Comparison of ENCODE assay signal across 8 mouse cellular contexts in the genomic region with DNA sequence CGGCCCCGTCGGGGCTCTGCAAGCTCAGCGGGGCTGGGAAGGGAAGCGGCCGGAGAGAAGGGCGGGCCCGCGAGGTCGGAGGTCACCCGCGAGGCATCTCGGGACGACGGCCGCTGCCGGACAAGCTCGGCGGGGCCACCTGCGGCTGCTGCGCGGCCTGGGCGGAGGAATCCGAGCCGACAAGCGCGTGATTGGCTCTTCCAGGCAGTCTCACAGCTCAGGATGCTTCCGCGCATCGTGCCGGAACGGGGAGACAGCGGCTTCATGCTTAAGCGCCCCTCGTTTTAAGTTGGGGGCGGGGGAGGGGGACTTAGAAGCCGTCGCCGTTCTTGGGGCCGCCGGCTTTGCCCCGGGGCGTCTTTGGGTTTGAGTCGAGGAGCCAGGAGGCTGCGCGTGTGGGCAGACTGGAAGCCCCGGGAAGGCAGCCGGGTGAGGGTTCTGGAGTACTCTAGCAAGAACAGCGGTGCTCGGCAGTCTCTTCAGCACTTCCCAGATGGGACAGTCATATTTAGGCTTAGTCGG. TPM values are rescaled to one million over a fixed set of nuclear protein-coding genes. Genes with fewer than 3 reads are reported as not detected.
DNase-seq lines count a peak whose midpoint lies in the region; ATAC-seq and TF ChIP-seq lines count a peak whose summit lies in the region.

No protein-coding gene starts in this region.

- no peak; the same call in 1 of the 2 replicates for TF ChIP-seq POLR2A in testis, adult 2 months (IDR thresholded peaks at IDR 0.05; ENCODE audit: control insufficient read depth, low read depth, low read length)

- H3K36me3 ChIP-seq in forebrain, embryonic 10.5 days (replicated peaks) = peaks cover 20% of the 10 kb centered on the region
- peaks cover 4% of the 10 kb centered on the region for H3K36me3 ChIP-seq in heart, embryonic 16.5 days (ENCODE audit: control insufficient read depth, insufficient read depth)
- H3K36me3 ChIP-seq in liver, embryonic 16.5 days (ENCODE audit: control insufficient read depth, insufficient read depth) = peaks cover 3% of the 10 kb centered on the region
- peaks cover 4% of the 10 kb centered on the region; the same call in 1 of the 2 replicates for H3K36me3 ChIP-seq in neural tube, embryonic 13.5 days
- no peaks in the 10 kb centered on the region for H3K36me3 ChIP-seq in testis, adult 2 months (ENCODE audit: control insufficient read depth, insufficient read depth, low read length)

- peak overlapping the region; percentile 99 for H3K9ac ChIP-seq in heart, embryonic 16.5 days (ENCODE audit: low read length)
- peak overlapping the region; percentile 100 for H3K9ac ChIP-seq in liver, embryonic 16.5 days (ENCODE audit: low read depth, low read length)
- peak overlapping the region; percentile 94 for H3K9ac ChIP-seq in neural tube, embryonic 13.5 days

- TF ChIP-seq CTCF in testis, adult 2 months (IDR thresholded peaks at IDR 0.05; ENCODE audit: control insufficient read depth, insufficient read depth, insufficient replicate concordance, low read depth, low read length) = no peak

- peak overlapping the region; percentile 92 for H3K4me2 ChIP-seq in heart, embryonic 16.5 days (ENCODE audit: low read depth, low read length)
- H3K4me2 ChIP-seq in liver, embryonic 16.5 days (ENCODE audit: low read depth, low read length) = peak overlapping the region; percentile 67
- peak overlapping the region; percentile 76 for H3K4me2 ChIP-seq in neural tube, embryonic 13.5 days

- peak overlapping the region; percentile 99 for H3K4me3 ChIP-seq in forebrain, embryonic 10.5 days
- H3K4me3 ChIP-seq in heart, embryonic 16.5 days (ENCODE audit: low read length) = peak overlapping the region; percentile 99
- H3K4me3 ChIP-seq in liver, embryonic 16.5 days (ENCODE audit: low read depth, low read length) = peak overlapping the region; percentile 100
- H3K4me3 ChIP-seq in neural tube, embryonic 13.5 days = peak overlapping the region; percentile 70
- peak overlapping the region; percentile 84 for H3K4me3 ChIP-seq in testis, adult 2 months (ENCODE audit: control insufficient read depth, low read depth, low read length)

- H3K27ac ChIP-seq in forebrain, embryonic 10.5 days = peak overlapping the region; percentile 99
- peak overlapping the region; percentile 100 for H3K27ac ChIP-seq in heart, embryonic 16.5 days (ENCODE audit: low read length)
- H3K27ac ChIP-seq in liver, embryonic 16.5 days (ENCODE audit: low read length) = peak overlapping the region; percentile 100
- H3K27ac ChIP-seq in neural tube, embryonic 13.5 days (replicated peaks) = peak overlapping the region; percentile 99
- peak overlapping the region; percentile 75 for H3K27ac ChIP-seq in testis, adult 2 months (ENCODE audit: control insufficient read depth, insufficient read depth, low read depth, low read length)

- under 1% methylated on average over 51 of the region's 51 CpGs for WGBS in forebrain, embryonic 10.5 days
- under 1% methylated on average over 47 of the region's 51 CpGs for WGBS in heart, embryonic 16.5 days
- WGBS in liver, embryonic 16.5 days (ENCODE audit: insufficient replicate concordance) = under 1% methylated on average over 50 of the region's 51 CpGs
- under 1% methylated on average over 51 of the region's 51 CpGs for WGBS in neural tube, embryonic 13.5 days

- H3K27me3 ChIP-seq in forebrain, embryonic 10.5 days (ENCODE audit: poor library complexity, severe bottlenecking) = no peaks in the 10 kb centered on the region
- H3K27me3 ChIP-seq in heart, embryonic 16.5 days (ENCODE audit: control insufficient read depth, insufficient read depth, low read length) = no peaks in the 10 kb centered on the region
- no peaks in the 10 kb centered on the region for H3K27me3 ChIP-seq in liver, embryonic 16.5 days (ENCODE audit: control insufficient read depth, insufficient read depth, low read depth, low read length)
- H3K27me3 ChIP-seq in neural tube, embryonic 13.5 days = no peaks in the 10 kb centered on the region
- no peaks in the 10 kb centered on the region for H3K27me3 ChIP-seq in testis, adult 2 months (ENCODE audit: control insufficient read depth, insufficient read depth, low read length)

- H3K4me1 ChIP-seq in forebrain, embryonic 10.5 days = peaks cover 15% of the 10 kb centered on the region
- H3K4me1 ChIP-seq in heart, embryonic 16.5 days (ENCODE audit: control insufficient read depth, insufficient read depth, low read length) = peaks cover 12% of the 10 kb centered on the region
- H3K4me1 ChIP-seq in liver, embryonic 16.5 days (ENCODE audit: control insufficient read depth, low read depth, low read length) = peaks cover 4% of the 10 kb centered on the region
- H3K4me1 ChIP-seq in neural tube, embryonic 13.5 days (replicated peaks) = peaks cover 27% of the 10 kb centered on the region
- H3K4me1 ChIP-seq in testis, adult 2 months (ENCODE audit: control insufficient read depth, insufficient read depth, low read length) = no peaks in the 10 kb centered on the region; the same call in none of the 2 replicates

- peak; percentile 89 for ATAC-seq in heart, embryonic 16.5 days (replicated peaks; ENCODE audit: extremely low read depth, insufficient read depth, low FRiP score)
- ATAC-seq in liver, embryonic 16.5 days (ENCODE audit: low read depth) = peak; percentile 85
- peak; percentile 86 for ATAC-seq in neural tube, embryonic 13.5 days (ENCODE audit: low read depth)

- DNase-seq in CD8-positive naive resting alpha-beta T cell, adult 2 months (ENCODE audit: low read depth in 2 of 2, low spot score in 2 of 2) = peak; percentile 72 to 77
- peak; percentile 82 for DNase-seq in c-Kit-positive CD71-negative TER-119-negative erythroid progenitor cells, embryonic 14.5 days (ENCODE audit: low read depth)
- peak; percentile 94 for DNase-seq in forebrain, embryonic 10.5 days (ENCODE audit: extremely low spot score, low spot score)
- peak; percentile 97 to 98 for DNase-seq in kidney, postnatal 36 days

- peaks cover 7% of the 10 kb centered on the region; the same call in 1 of the 2 replicates for H3K9me3 ChIP-seq in forebrain, embryonic 10.5 days
- no peaks in the 10 kb centered on the region for H3K9me3 ChIP-seq in heart, embryonic 16.5 days (replicated peaks; ENCODE audit: control insufficient read depth, low read length)
- H3K9me3 ChIP-seq in liver, embryonic 16.5 days (replicated peaks; ENCODE audit: control insufficient read depth, low read length) = no peaks in the 10 kb centered on the region
- no peaks in the 10 kb centered on the region for H3K9me3 ChIP-seq in neural tube, embryonic 13.5 days

RNA-seq across cellular contexts. Expression of gene Wtap, which starts 1.4 kb away (rescaled TPM):
- polyA plus RNA-seq in forebrain, embryonic 10.5 days (2016; fragmentation: Nextera tagmentation; extraction: Ambion mirVana) = 140 and 149 TPM in 2 replicates
- polyA plus RNA-seq in heart, embryonic 16.5 days (2015; fragmentation: Nextera tagmentation; extraction: Ambion mirVana) = 75.2 and 75.8 TPM in 2 replicates
- 42.0 and 42.4 TPM in 2 replicates for polyA plus RNA-seq in liver, embryonic 16.5 days (2015; fragmentation: Nextera tagmentation; extraction: Ambion mirVana)
- polyA plus RNA-seq in neural tube, embryonic 13.5 days (2015; fragmentation: Nextera tagmentation; extraction: Ambion mirVana) = 136 and 148 TPM in 2 replicates
- polyA plus RNA-seq in testis, adult 2 months (2012; rRNA removed) = 6.1 and 7.6 TPM in 2 replicates

RNA-seq across cellular contexts. Expression of gene Sod2, which starts 14.1 kb away (rescaled TPM):
- polyA plus RNA-seq in forebrain, embryonic 10.5 days (2016; fragmentation: Nextera tagmentation; extraction: Ambion mirVana) = 109 TPM in 2 replicates
- polyA plus RNA-seq in heart, embryonic 16.5 days (2015; fragmentation: Nextera tagmentation; extraction: Ambion mirVana) = 496 and 560 TPM in 2 replicates
- polyA plus RNA-seq in liver, embryonic 16.5 days (2015; fragmentation: Nextera tagmentation; extraction: Ambion mirVana) = 108 and 116 TPM in 2 replicates
- 116 and 132 TPM in 2 replicates for polyA plus RNA-seq in neural tube, embryonic 13.5 days (2015; fragmentation: Nextera tagmentation; extraction: Ambion mirVana)
- polyA plus RNA-seq in testis, adult 2 months (2012; rRNA removed) = 211 and 262 TPM in 2 replicates

RNA-seq across cellular contexts. Expression of gene Acat2, which starts 32.0 kb away (rescaled TPM):
- polyA plus RNA-seq in forebrain, embryonic 10.5 days (2016; fragmentation: Nextera tagmentation; extraction: Ambion mirVana) = 396 and 405 TPM in 2 replicates
- 31.6 and 31.7 TPM in 2 replicates for polyA plus RNA-seq in heart, embryonic 16.5 days (2015; fragmentation: Nextera tagmentation; extraction: Ambion mirVana)
- polyA plus RNA-seq in liver, embryonic 16.5 days (2015; fragmentation: Nextera tagmentation; extraction: Ambion mirVana) = 97.5 and 101 TPM in 2 replicates
- polyA plus RNA-seq in neural tube, embryonic 13.5 days (2015; fragmentation: Nextera tagmentation; extraction: Ambion mirVana) = 306 and 330 TPM in 2 replicates
- 8.0 and 10.3 TPM in 2 replicates for polyA plus RNA-seq in testis, adult 2 months (2012; rRNA removed)

RNA-seq across cellular contexts. Expression of gene Acat3, which starts 52.1 kb away (rescaled TPM):
- 1.5 and 2.0 TPM in 2 replicates for polyA plus RNA-seq in forebrain, embryonic 10.5 days (2016; fragmentation: Nextera tagmentation; extraction: Ambion mirVana)
- polyA plus RNA-seq in heart, embryonic 16.5 days (2015; fragmentation: Nextera tagmentation; extraction: Ambion mirVana) = 0.30 and 0.33 TPM in 2 replicates
- 15.1 and 16.5 TPM in 2 replicates for polyA plus RNA-seq in liver, embryonic 16.5 days (2015; fragmentation: Nextera tagmentation; extraction: Ambion mirVana)
- 0.39 and 1.1 TPM in 2 replicates for polyA plus RNA-seq in neural tube, embryonic 13.5 days (2015; fragmentation: Nextera tagmentation; extraction: Ambion mirVana)
- 1.9 and 2.9 TPM in 2 replicates for polyA plus RNA-seq in testis, adult 2 months (2012; rRNA removed)

RNA-seq across cellular contexts. Expression of gene Gpr31b, which starts 59.6 kb away (rescaled TPM):
- polyA plus RNA-seq in forebrain, embryonic 10.5 days (2016; fragmentation: Nextera tagmentation; extraction: Ambion mirVana) = not detected in 2 replicates
- polyA plus RNA-seq in heart, embryonic 16.5 days (2015; fragmentation: Nextera tagmentation; extraction: Ambion mirVana) = 0.13 and 0.19 TPM in 2 replicates
- polyA plus RNA-seq in liver, embryonic 16.5 days (2015; fragmentation: Nextera tagmentation; extraction: Ambion mirVana) = not detected in 2 replicates
- not detected in 2 replicates for polyA plus RNA-seq in neural tube, embryonic 13.5 days (2015; fragmentation: Nextera tagmentation; extraction: Ambion mirVana)
- polyA plus RNA-seq in testis, adult 2 months (2012; rRNA removed) = 0.14 and 0.28 TPM in 2 replicates

Comparison
In these comparisons a context has a peak if more than half of its experiments do, and no peak if none do; other contexts are left out.
1. Peak in every context shown above with its lines: DNase-seq, ATAC-seq, H3K4me3 ChIP-seq and H3K27ac ChIP-seq.